Comparison of ENCODE assay signal across 15 mouse cellular contexts in genomic region chr4:41507998-41508397, GRCm38 (mm10). TPM values are rescaled to one million over a fixed set of nuclear protein-coding genes. Genes with fewer than 3 reads are reported as not detected.
DNase-seq lines count a peak whose midpoint lies in the region; ATAC-seq lines count a peak whose summit lies in the region.
"Had no signal": no experiment of that assay in that cellular context is flagged by ENCODE, and none has a peak within 500 bp of the region (broad histone marks: within the 10 kb centered on the region; RNA-seq: fewer than 3 reads in every experiment).

No protein-coding gene starts in this region.

- ATAC-seq in embryonic facial prominence, embryonic 14.5 days (ENCODE audit: low read depth): no peak
- ATAC-seq in hindbrain, embryonic 12.5 days (ENCODE audit: low FRiP score): no peak
- no peak for ATAC-seq in midbrain, embryonic 14.5 days (ENCODE audit: low FRiP score, low TSS enrichment)

- DNase-seq in heart, adult 11 months: peak; percentile 92
- DNase-seq in heart, postnatal 14 days: no peak
- DNase-seq in embryonic facial prominence, embryonic 14.5 days (ENCODE audit: low spot score): no peak
- DNase-seq in midbrain, embryonic 14.5 days: no peak
- DNase-seq in thymus, postnatal 25 days: no peak
- no peak for DNase-seq in left cerebral cortex, adult 9 months (ENCODE audit: low spot score in 2 of 2)
- no peak for DNase-seq in adrenal gland, postnatal 10 days
- DNase-seq: adrenal gland, adult 8-10 months; cerebellum, postnatal 14 days; kidney, postnatal 10 days; layer of hippocampus, adult 9-11 months had no signal

- H3K4me1 ChIP-seq in embryonic facial prominence, embryonic 14.5 days (ENCODE audit: control insufficient read depth, insufficient read depth, low read length): peaks cover 6% of the 10 kb centered on the region; the same call in 1 of the 2 replicates
- H3K4me1 ChIP-seq in hindbrain, embryonic 12.5 days: peaks cover 15% of the 10 kb centered on the region
- H3K4me1 ChIP-seq in midbrain, embryonic 14.5 days (ENCODE audit: control insufficient read depth, insufficient read depth, low read length): peaks cover 9% of the 10 kb centered on the region
- H3K4me1 ChIP-seq: stomach, embryonic 15.5 days had no signal

- no peak overlapping the region for H3K27ac ChIP-seq in embryonic facial prominence, embryonic 14.5 days (replicated peaks; ENCODE audit: low read depth, low read length)
- H3K27ac ChIP-seq in hindbrain, embryonic 12.5 days: no peak overlapping the region
- H3K27ac ChIP-seq in midbrain, embryonic 14.5 days (replicated peaks; ENCODE audit: low read depth, low read length): no peak overlapping the region
- H3K27ac ChIP-seq: limb, embryonic 15.5 days; stomach, embryonic 15.5 days had no signal

- H3K4me3 ChIP-seq in embryonic facial prominence, embryonic 14.5 days (ENCODE audit: low read depth, low read length): no peak overlapping the region
- H3K4me3 ChIP-seq in hindbrain, embryonic 12.5 days: no peak overlapping the region
- no peak overlapping the region for H3K4me3 ChIP-seq in midbrain, embryonic 14.5 days (replicated peaks; ENCODE audit: low read depth, low read length)

- 0 out of 2 replicates have a peak, but pooled peaks cover 7% of the 10 kb centered on the region for H3K27me3 ChIP-seq in embryonic facial prominence, embryonic 14.5 days (replicated peaks; ENCODE audit: control insufficient read depth, insufficient read depth, low read length)
- H3K27me3 ChIP-seq in hindbrain, embryonic 12.5 days: peaks cover 15% of the 10 kb centered on the region; the same call in 1 of the 2 replicates
- peaks cover 9% of the 10 kb centered on the region; the same call in 1 of the 2 replicates for H3K27me3 ChIP-seq in midbrain, embryonic 14.5 days (ENCODE audit: control insufficient read depth, insufficient read depth, low read length)

- H3K36me3 ChIP-seq in embryonic facial prominence, embryonic 14.5 days (ENCODE audit: control insufficient read depth, insufficient read depth, low read length): no peaks in the 10 kb centered on the region
- H3K36me3 ChIP-seq in hindbrain, embryonic 12.5 days: no peaks in the 10 kb centered on the region
- no peaks in the 10 kb centered on the region for H3K36me3 ChIP-seq in midbrain, embryonic 14.5 days (ENCODE audit: control insufficient read depth, insufficient read depth, low read length)
- H3K36me3 ChIP-seq: limb, embryonic 15.5 days; stomach, embryonic 15.5 days had no signal

- WGBS in embryonic facial prominence, embryonic 14.5 days: 48% methylated on average over 7 of the region's 7 CpGs
- WGBS in hindbrain, embryonic 12.5 days: 40% methylated on average over 7 of the region's 7 CpGs
- 40% methylated on average over 7 of the region's 7 CpGs for WGBS in midbrain, embryonic 14.5 days

- H3K4me2 ChIP-seq in embryonic facial prominence, embryonic 14.5 days (ENCODE audit: low read depth, low read length): peak overlapping the region; percentile 95; the same call in 1 of the 2 replicates
- H3K4me2 ChIP-seq in hindbrain, embryonic 12.5 days (replicated peaks): peak overlapping the region; percentile 84
- H3K4me2 ChIP-seq in midbrain, embryonic 14.5 days (ENCODE audit: low read length): peak overlapping the region; percentile 84; the same call in 1 of the 2 replicates

- H3K9ac ChIP-seq in embryonic facial prominence, embryonic 14.5 days (ENCODE audit: low read depth, low read length): no peak overlapping the region
- no peak overlapping the region for H3K9ac ChIP-seq in hindbrain, embryonic 12.5 days
- no peak overlapping the region for H3K9ac ChIP-seq in midbrain, embryonic 14.5 days (replicated peaks; ENCODE audit: low read length)
- H3K9ac ChIP-seq: stomach, embryonic 15.5 days had no signal

- intact Hi-C loops in heart, postnatal 14 days (cut with DNase I): loop anchor here (2.0 kb wide), 1 partner anchor 39 kb away; no protein-coding TSS in a partner anchor

- H3K9me3 ChIP-seq in embryonic facial prominence, embryonic 14.5 days (ENCODE audit: control insufficient read depth, low read length): no peaks in the 10 kb centered on the region
- no peaks in the 10 kb centered on the region for H3K9me3 ChIP-seq in hindbrain, embryonic 12.5 days (replicated peaks)
- H3K9me3 ChIP-seq in midbrain, embryonic 14.5 days (ENCODE audit: control insufficient read depth, low read length): no peaks in the 10 kb centered on the region
- H3K9me3 ChIP-seq: limb, embryonic 15.5 days; stomach, embryonic 15.5 days had no signal

RNA-seq across cellular contexts. Expression of gene AI464131, which starts 5.1 kb away (rescaled TPM):
- 10 to 100 TPM; 10.2 to 10.3 TPM for total RNA-seq in heart, postnatal 14 days (2021)
- polyA plus RNA-seq in embryonic facial prominence, embryonic 14.5 days (2014; fragmentation: Nextera tagmentation; extraction: Ambion mirVana): 12.5 and 13.7 TPM in 2 replicates
- polyA plus RNA-seq in hindbrain, embryonic 12.5 days (2016; fragmentation: Nextera tagmentation; extraction: Ambion mirVana): 10.1 and 11.9 TPM in 2 replicates
- polyA plus RNA-seq in midbrain, embryonic 14.5 days (2014; fragmentation: Nextera tagmentation; extraction: Ambion mirVana): 7.2 and 8.0 TPM in 2 replicates
- total RNA-seq in adrenal gland, postnatal 10 days (2021): 10 to 100 TPM; 13.3 to 17.4 TPM

RNA-seq across cellular contexts. Expression of gene 1110017D15Rik, which starts 9.1 kb away (rescaled TPM):
- total RNA-seq in heart, postnatal 14 days (2021): under 1 TPM in 1 of 2 experiments, not detected in 1; 0.69 TPM
- 6.0 and 16.3 TPM in 2 replicates for polyA plus RNA-seq in embryonic facial prominence, embryonic 14.5 days (2014; fragmentation: Nextera tagmentation; extraction: Ambion mirVana)
- 11.3 and 12.9 TPM in 2 replicates for polyA plus RNA-seq in hindbrain, embryonic 12.5 days (2016; fragmentation: Nextera tagmentation; extraction: Ambion mirVana)
- 12.9 and 13.2 TPM in 2 replicates for polyA plus RNA-seq in midbrain, embryonic 14.5 days (2014; fragmentation: Nextera tagmentation; extraction: Ambion mirVana)
- total RNA-seq in adrenal gland, postnatal 10 days (2021): under 1 TPM in 1 of 2 experiments, not detected in 1; 0.45 TPM
- total RNA-seq: megakaryocyte-erythroid progenitor cell, adult 5-6 weeks had no signal

RNA-seq across cellular contexts. Expression of gene Nudt2, which starts 43.0 kb away (rescaled TPM):
- 10 to 100 TPM; 24.6 to 25.8 TPM for total RNA-seq in heart, postnatal 14 days (2021)
- 49.0 and 50.7 TPM in 2 replicates for polyA plus RNA-seq in embryonic facial prominence, embryonic 14.5 days (2014; fragmentation: Nextera tagmentation; extraction: Ambion mirVana)
- polyA plus RNA-seq in hindbrain, embryonic 12.5 days (2016; fragmentation: Nextera tagmentation; extraction: Ambion mirVana): 56.9 and 59.5 TPM in 2 replicates
- polyA plus RNA-seq in midbrain, embryonic 14.5 days (2014; fragmentation: Nextera tagmentation; extraction: Ambion mirVana): 68.4 and 79.9 TPM in 2 replicates
- total RNA-seq in adrenal gland, postnatal 10 days (2021): 10 to 100 TPM; 30.2 to 30.9 TPM

RNA-seq across cellular contexts. Expression of gene Kif24, which starts 43.3 kb away (rescaled TPM):
- 1 to 10 TPM; 1.2 to 1.4 TPM for total RNA-seq in heart, postnatal 14 days (2021)
- 5.7 and 6.3 TPM in 2 replicates for polyA plus RNA-seq in embryonic facial prominence, embryonic 14.5 days (2014; fragmentation: Nextera tagmentation; extraction: Ambion mirVana)
- polyA plus RNA-seq in hindbrain, embryonic 12.5 days (2016; fragmentation: Nextera tagmentation; extraction: Ambion mirVana): 9.5 and 9.6 TPM in 2 replicates
- 3.3 and 3.7 TPM in 2 replicates for polyA plus RNA-seq in midbrain, embryonic 14.5 days (2014; fragmentation: Nextera tagmentation; extraction: Ambion mirVana)
- 1 to 10 TPM; 2.8 to 4.5 TPM for total RNA-seq in adrenal gland, postnatal 10 days (2021)
